In genomic region chr10:79916081-79916480, GRCm38 (mm10) we compare ENCODE assay signal across 8 mouse cellular contexts. TPM values are rescaled to one million over a fixed set of nuclear protein-coding genes. Genes with fewer than 3 reads are reported as not detected.
DNase-seq lines count a peak whose midpoint lies in the region; ATAC-seq and TF ChIP-seq lines count a peak whose summit lies in the region.

No protein-coding gene starts in this region.

- H3K27ac ChIP-seq in kidney, embryonic 15.5 days, result peak overlapping the region; percentile 89
- H3K27ac ChIP-seq in bone marrow macrophage, adult 2 months (ENCODE audit: insufficient read depth, low read depth, low read length), result no peak overlapping the region
- H3K27ac ChIP-seq in hindbrain, embryonic 10.5 days, result peak overlapping the region; percentile 92
- H3K27ac ChIP-seq in midbrain, embryonic 11.5 days (ENCODE audit: low read depth, low read length), result 0 out of 2 replicates have a peak overlapping the region, but pooled peaks have one; percentile 35

- 6% methylated on average over 8 of the region's 8 CpGs for WGBS in kidney, embryonic 15.5 days
- 7% methylated on average over 8 of the region's 8 CpGs for WGBS in hindbrain, embryonic 10.5 days
- 6% methylated on average over 8 of the region's 8 CpGs for WGBS in midbrain, embryonic 11.5 days

- H3K27me3 ChIP-seq in kidney, embryonic 15.5 days, result peaks cover 40% of the 10 kb centered on the region
- peaks cover 42% of the 10 kb centered on the region for H3K27me3 ChIP-seq in hindbrain, embryonic 10.5 days (ENCODE audit: insufficient read depth, poor library complexity, severe bottlenecking)
- H3K27me3 ChIP-seq in midbrain, embryonic 11.5 days (ENCODE audit: control insufficient read depth, insufficient read depth, low read length), result peaks cover 39% of the 10 kb centered on the region

- H3K9ac ChIP-seq in kidney, embryonic 15.5 days, result peak overlapping the region; percentile 96
- H3K9ac ChIP-seq in midbrain, embryonic 11.5 days (ENCODE audit: low read length), result peak overlapping the region; percentile 92

- no peak for ATAC-seq in kidney, embryonic 15.5 days (replicated peaks; ENCODE audit: low FRiP score)
- ATAC-seq in midbrain, embryonic 11.5 days (ENCODE audit: low FRiP score), result no peak

- DNase-seq in kidney, adult 9 months, result no peak
- DNase-seq in hindbrain, embryonic 10.5 days (ENCODE audit: low spot score), result no peak
- no peak for DNase-seq in midbrain, embryonic 11.5 days (ENCODE audit: low spot score, missing footprints)
- DNase-seq in frontal cortex, adult 2 months (ENCODE audit: extremely low spot score in 1 of 2, low spot score in 1 of 2), result no peak
- DNase-seq in embryo, embryonic 10 days (ENCODE audit: low spot score), result no peak
- DNase-seq in layer of hippocampus, adult 11-12 months (ENCODE audit: low spot score), result no peak

- H3K4me3 ChIP-seq in kidney, embryonic 15.5 days (replicated peaks), result peak overlapping the region; percentile 83
- peak overlapping the region; percentile 98 for H3K4me3 ChIP-seq in bone marrow macrophage, adult 2 months (ENCODE audit: insufficient read depth, low read length)
- peak overlapping the region; percentile 73 for H3K4me3 ChIP-seq in hindbrain, embryonic 10.5 days
- H3K4me3 ChIP-seq in midbrain, embryonic 11.5 days (ENCODE audit: low read depth, low read length), result peak overlapping the region; percentile 72

- peaks cover 19% of the 10 kb centered on the region for H3K36me3 ChIP-seq in kidney, embryonic 15.5 days
- peaks cover 26% of the 10 kb centered on the region for H3K36me3 ChIP-seq in hindbrain, embryonic 10.5 days
- no peaks in the 10 kb centered on the region for H3K36me3 ChIP-seq in midbrain, embryonic 11.5 days (ENCODE audit: control insufficient read depth, insufficient read depth, low read length)

- H3K4me2 ChIP-seq in kidney, embryonic 15.5 days, result peak overlapping the region; percentile 78
- peak overlapping the region; percentile 94 for H3K4me2 ChIP-seq in midbrain, embryonic 11.5 days

- H3K9me3 ChIP-seq in kidney, embryonic 15.5 days (replicated peaks), result no peaks in the 10 kb centered on the region
- H3K9me3 ChIP-seq in hindbrain, embryonic 10.5 days, result no peaks in the 10 kb centered on the region
- H3K9me3 ChIP-seq in midbrain, embryonic 11.5 days (ENCODE audit: control insufficient read depth, low read length), result no peaks in the 10 kb centered on the region

- H3K4me1 ChIP-seq in kidney, embryonic 15.5 days, result peaks cover 65% of the 10 kb centered on the region
- peaks cover 10% of the 10 kb centered on the region for H3K4me1 ChIP-seq in bone marrow macrophage, adult 2 months (ENCODE audit: control insufficient read depth, insufficient read depth, low read length)
- H3K4me1 ChIP-seq in hindbrain, embryonic 10.5 days (replicated peaks), result peaks cover 71% of the 10 kb centered on the region
- H3K4me1 ChIP-seq in midbrain, embryonic 11.5 days (ENCODE audit: control insufficient read depth, insufficient read depth, low read length), result peaks cover 27% of the 10 kb centered on the region

- no peak for TF ChIP-seq POLR2A in bone marrow macrophage, adult 2 months (IDR thresholded peaks at IDR 0.05; ENCODE audit: borderline replicate concordance, low read depth, low read length)

- TF ChIP-seq CTCF in bone marrow macrophage, adult 2 months (IDR thresholded peaks at IDR 0.05; ENCODE audit: low read depth, low read length), result no peak

RNA-seq across cellular contexts. Expression of gene Kiss1r, which starts 0.7 kb away (rescaled TPM):
- polyA plus RNA-seq in kidney, embryonic 15.5 days (2015; fragmentation: Nextera tagmentation; extraction: Ambion mirVana), result 0.71 and 1.2 TPM in 2 replicates
- 0.67 and 0.71 TPM in 2 replicates for polyA plus RNA-seq in bone marrow macrophage, adult 2 months (2012; ENCODE audit: insufficient read depth, insufficient read length, missing spikeins)
- polyA plus RNA-seq in hindbrain, embryonic 10.5 days (2016; fragmentation: Nextera tagmentation; extraction: Ambion mirVana), result 0.72 and 0.80 TPM in 2 replicates
- 0.34 and 0.61 TPM in 2 replicates for polyA plus RNA-seq in midbrain, embryonic 11.5 days (2014; fragmentation: Nextera tagmentation; extraction: Ambion mirVana)
- 10.7 and 11.8 TPM in 2 replicates for polyA plus RNA-seq in frontal cortex, adult 2 months (2012; rRNA removed)

RNA-seq across cellular contexts. Expression of gene R3hdm4, which starts 4.9 kb away (rescaled TPM):
- polyA plus RNA-seq in kidney, embryonic 15.5 days (2015; fragmentation: Nextera tagmentation; extraction: Ambion mirVana), result 142 and 155 TPM in 2 replicates
- 87.2 and 90.4 TPM in 2 replicates for polyA plus RNA-seq in bone marrow macrophage, adult 2 months (2012; ENCODE audit: insufficient read depth, insufficient read length, missing spikeins)
- 130 and 152 TPM in 2 replicates for polyA plus RNA-seq in hindbrain, embryonic 10.5 days (2016; fragmentation: Nextera tagmentation; extraction: Ambion mirVana)
- 127 and 135 TPM in 2 replicates for polyA plus RNA-seq in midbrain, embryonic 11.5 days (2014; fragmentation: Nextera tagmentation; extraction: Ambion mirVana)
- polyA plus RNA-seq in frontal cortex, adult 2 months (2012; rRNA removed), result 380 and 385 TPM in 2 replicates

RNA-seq across cellular contexts. Expression of gene Gm26602, which starts 5.4 kb away (rescaled TPM):
- 0.96 and 14.1 TPM in 2 replicates for polyA plus RNA-seq in kidney, embryonic 15.5 days (2015; fragmentation: Nextera tagmentation; extraction: Ambion mirVana)
- not detected in 2 replicates for polyA plus RNA-seq in bone marrow macrophage, adult 2 months (2012; ENCODE audit: insufficient read depth, insufficient read length, missing spikeins)
- 2.6 and 4.5 TPM in 2 replicates for polyA plus RNA-seq in hindbrain, embryonic 10.5 days (2016; fragmentation: Nextera tagmentation; extraction: Ambion mirVana)
- 20.6 and 25.6 TPM in 2 replicates for polyA plus RNA-seq in midbrain, embryonic 11.5 days (2014; fragmentation: Nextera tagmentation; extraction: Ambion mirVana)
- not detected in 2 replicates for polyA plus RNA-seq in frontal cortex, adult 2 months (2012; rRNA removed)

RNA-seq across cellular contexts. Expression of gene Med16, which starts 7.4 kb away (rescaled TPM):
- 59.6 and 70.7 TPM in 2 replicates for polyA plus RNA-seq in kidney, embryonic 15.5 days (2015; fragmentation: Nextera tagmentation; extraction: Ambion mirVana)
- polyA plus RNA-seq in bone marrow macrophage, adult 2 months (2012; ENCODE audit: insufficient read depth, insufficient read length, missing spikeins), result 14.6 and 19.3 TPM in 2 replicates
- polyA plus RNA-seq in hindbrain, embryonic 10.5 days (2016; fragmentation: Nextera tagmentation; extraction: Ambion mirVana), result 68.3 and 77.3 TPM in 2 replicates
- polyA plus RNA-seq in midbrain, embryonic 11.5 days (2014; fragmentation: Nextera tagmentation; extraction: Ambion mirVana), result 39.7 and 45.7 TPM in 2 replicates
- 75.9 and 80.7 TPM in 2 replicates for polyA plus RNA-seq in frontal cortex, adult 2 months (2012; rRNA removed)

RNA-seq across cellular contexts. Expression of gene Arid3a, which starts 10.8 kb away (rescaled TPM):
- polyA plus RNA-seq in kidney, embryonic 15.5 days (2015; fragmentation: Nextera tagmentation; extraction: Ambion mirVana), result 7.3 and 7.4 TPM in 2 replicates
- 15.4 and 17.8 TPM in 2 replicates for polyA plus RNA-seq in bone marrow macrophage, adult 2 months (2012; ENCODE audit: insufficient read depth, insufficient read length, missing spikeins)
- polyA plus RNA-seq in hindbrain, embryonic 10.5 days (2016; fragmentation: Nextera tagmentation; extraction: Ambion mirVana), result 11.1 and 15.0 TPM in 2 replicates
- polyA plus RNA-seq in midbrain, embryonic 11.5 days (2014; fragmentation: Nextera tagmentation; extraction: Ambion mirVana), result 4.2 and 6.2 TPM in 2 replicates
- 3.6 and 4.1 TPM in 2 replicates for polyA plus RNA-seq in frontal cortex, adult 2 months (2012; rRNA removed)
